Mouse (Mus musculus) cortical plate, adult 2 months (tissue): ENCODE measurements around the gene Wdr95.

ENCODE experiments used
- CTCF ChIP-seq: fragments of 200-500 bp; IDR thresholded peaks from 2 replicates; pipeline ENCODE4 v1.5.1; 2011; ENCODE audit warnings: mild to moderate bottlenecking, control low read depth, low read length; ENCODE audit not compliant: insufficient read depth; ENCODE audit errors: extremely low read depth
- POLR2A ChIP-seq: fragments of 200-500 bp; IDR thresholded peaks from 2 replicates; pipeline ENCODE4 v1.6.1; 2011; ENCODE audit warnings: mild to moderate bottlenecking, low read length, control low read depth; ENCODE audit not compliant: insufficient read depth; ENCODE audit errors: extremely low read depth

GRCm38 (mm10) chr5:149659414-149659780 lies 130.9 kb downstream of the Wdr95 start:
- no peak for TF ChIP-seq CTCF
- TF ChIP-seq POLR2A = no peak
